Mouse (Mus musculus): ENCODE measurements at regions not wholly inside any gene's neighbourhood (a gene's known extent, or its start where the extent isn't known, plus 50 kb on each side); places are given as distances from the start of the nearest gene placed in this dataset.

GRCm38 (mm10) chr12:17601245-17602023 is 56.8 kb downstream of the Odc1 start:
- no peak for DNase-seq (ENCODE audit: low spot score in 2 of 2)

GRCm38 (mm10) chr12:17603576-17603975 is 59.0 kb downstream of the Odc1 start:
- no peak for DNase-seq (ENCODE audit: low spot score in 2 of 2)

GRCm38 (mm10) chr12:17610384-17610783 is 65.8 kb downstream of the Odc1 start:
- DNase-seq (ENCODE audit: low spot score in 2 of 2), result no peak

- DNase-seq (ENCODE audit: low spot score in 2 of 2), result peak; percentile 32 to 42
These were observed 67.4 kb downstream of the Odc1 start for GRCm38 (mm10) chr12:17611988-17612387.

- no peak for DNase-seq (ENCODE audit: low spot score in 2 of 2)
These were observed 72.4 kb upstream of the Hpcal1 start for GRCm38 (mm10) chr12:17618300-17618699.

GRCm38 (mm10) chr12:17620226-17620625 is 70.4 kb upstream of the Hpcal1 start:
- no peak for DNase-seq (ENCODE audit: low spot score in 2 of 2)

- DNase-seq (ENCODE audit: low spot score in 2 of 2), result peak; percentile 32 to 41
These were observed 69.2 kb upstream of the Hpcal1 start for GRCm38 (mm10) chr12:17621487-17621888.

- DNase-seq (ENCODE audit: low spot score in 2 of 2), result no peak
These were observed 68.1 kb upstream of the Hpcal1 start for GRCm38 (mm10) chr12:17622509-17623005.

- DNase-seq (ENCODE audit: low spot score in 2 of 2), result no peak
These were observed 64.6 kb upstream of the Hpcal1 start for GRCm38 (mm10) chr12:17626043-17626442.

GRCm38 (mm10) chr12:17631161-17631560 is 59.5 kb upstream of the Hpcal1 start:
- DNase-seq (ENCODE audit: low spot score in 2 of 2), result no peak

GRCm38 (mm10) chr12:17636146-17636545 is 54.5 kb upstream of the Hpcal1 start:
- DNase-seq (ENCODE audit: low spot score in 2 of 2), result peak in 1 of 2 experiments; percentile 38

- no peak for DNase-seq (ENCODE audit: low spot score in 2 of 2)
These were observed 54.1 kb upstream of the Hpcal1 start for GRCm38 (mm10) chr12:17636590-17636989.
